Mouse (Mus musculus) intestine, embryonic 16.5 days (tissue): ENCODE results near the gene Acyp2. TPM values are rescaled to one million over a fixed set of nuclear protein-coding genes. Genes with fewer than 3 reads are reported as not detected.
A peak's percentile ranks its signal among the peaks of the same experiment; 100 is the strongest.

Experiments
- ATAC-seq: fragments of 200-750 bp; cut with Nextera tagmentation; 2 replicates; pipeline ENCODE4 v1.8.0; 2017; ENCODE audit warnings: moderate TSS enrichment, moderate library complexity
- H3K27ac ChIP-seq: fragments of 300-500 bp; sonication (generic); 2 replicates; pipeline ENCODE4 v1.5.1; 2014; ENCODE audit warnings: mild to moderate bottlenecking, low read length
- H3K27me3 ChIP-seq: fragments of 300-500 bp; sonication (generic); replicated peaks from 2 replicates; pipeline ENCODE4 v1.6.1; 2014; ENCODE audit warnings: low read length, control low read depth, mixed read lengths; ENCODE audit not compliant: control insufficient read depth, insufficient read depth
- H3K36me3 ChIP-seq: fragments of 300-500 bp; sonication (generic); 2 replicates; pipeline ENCODE4 v1.6.1; 2014; ENCODE audit warnings: low read length, control low read depth; ENCODE audit not compliant: control insufficient read depth, insufficient read depth
- H3K4me1 ChIP-seq: fragments of 300-500 bp; sonication (generic); 2 replicates; pipeline ENCODE4 v1.6.1; 2014; ENCODE audit warnings: low read length, control low read depth, mixed read lengths; ENCODE audit not compliant: control insufficient read depth, insufficient read depth
- H3K4me2 ChIP-seq: fragments of 300-500 bp; sonication (generic); 2 replicates; pipeline ENCODE4 v1.6.1; 2014; ENCODE audit warnings: low read depth, low read length, control low read depth
- H3K4me3 ChIP-seq: fragments of 300-500 bp; sonication (generic); 2 replicates; pipeline ENCODE4 v1.5.1; 2014; ENCODE audit warnings: mild to moderate bottlenecking, low read length
- H3K9ac ChIP-seq: fragments of 300-500 bp; sonication (generic); 2 replicates; pipeline ENCODE4 v1.6.1; 2014; ENCODE audit warnings: low read depth, low read length
- H3K9me3 ChIP-seq: fragments of 300-500 bp; sonication (generic); 2 replicates; pipeline ENCODE4 v1.6.1; 2016; ENCODE audit warnings: low read length, control low read depth; ENCODE audit not compliant: control insufficient read depth
- WGBS: fragments of 180-500 bp; shearing (Covaris S2); extraction: QIAGEN DNeasy Blood & Tissue Kit; methylation state at CpG from one replicate; pipeline ENCODE4 v1.1.7; 2014; 5-methylcytosine and 5-hydroxymethylcytosine counted together
- polyA plus RNA-seq: library from polyadenylated mRNA; unstranded; fragments of >200 nt; fragmentation: Nextera tagmentation; extraction: Ambion mirVana; gene quantifications from 2 replicates; pipeline ENCODE4 v1.2.1, GENCODE M21; 2015

Acyp2 gene
- 6.4 and 7.9 TPM in 2 replicates for polyA plus RNA-seq

- ATAC-seq, result peak; percentile 99
- Histone ChIP-seq H3K27me3 (no peaks in the 10 kb centered on the region), H3K4me3 (peak within 1 kb of the TSS; percentile 73), H3K36me3 (no peaks in the 10 kb centered on the region), H3K9ac (peak within 1 kb of the TSS; percentile 88), H3K27ac (peak within 1 kb of the TSS; percentile 73), H3K4me2 (peak within 1 kb of the TSS; percentile 81), H3K4me1 (no peaks in the 10 kb centered on the region), H3K9me3 (no peaks in the 10 kb centered on the region)
- WGBS, result under 1% methylated on average over 40 of the region's 40 CpGs
Measured at GRCm38 (mm10) chr11:30649001-30649637, at the start of gene Acyp2. TSS of gene Acyp2 (minus strand) at chr11:30649587.

- no peaks in the 10 kb centered on the region for H3K36me3 ChIP-seq
- H3K27me3 ChIP-seq, result no peaks in the 10 kb centered on the region
- no peaks in the 10 kb centered on the region for H3K9me3 ChIP-seq
- no peak for ATAC-seq
- H3K9ac ChIP-seq, result no peak overlapping the region
- WGBS, result 83% methylated on average over 1 of the region's 1 CpGs
- H3K4me1 ChIP-seq, result no peaks in the 10 kb centered on the region
- no peak overlapping the region for H3K4me2 ChIP-seq
- H3K27ac ChIP-seq, result no peak overlapping the region
- H3K4me3 ChIP-seq, result no peak overlapping the region
Measured at GRCm38 (mm10) chr11:30689421-30689820, 40.0 kb upstream of the Acyp2 start.

GRCm38 (mm10) chr11:30676086-30676485, 26.7 kb upstream of the Acyp2 start:
- H3K4me2 ChIP-seq, result no peak overlapping the region
- no peaks in the 10 kb centered on the region for H3K27me3 ChIP-seq
- no peak overlapping the region for H3K9ac ChIP-seq
- no peak for ATAC-seq
- 76% methylated on average over 1 of the region's 1 CpGs for WGBS
- H3K4me1 ChIP-seq, result no peaks in the 10 kb centered on the region
- H3K27ac ChIP-seq, result no peak overlapping the region
- H3K4me3 ChIP-seq, result no peak overlapping the region
- no peaks in the 10 kb centered on the region for H3K36me3 ChIP-seq
- H3K9me3 ChIP-seq, result no peaks in the 10 kb centered on the region

- no peaks in the 10 kb centered on the region for H3K9me3 ChIP-seq
- no peak for ATAC-seq
Measured at GRCm38 (mm10) chr11:30672719-30673118, 23.3 kb upstream of the Acyp2 start.

GRCm38 (mm10) chr11:30663001-30663400, 13.6 kb upstream of the Acyp2 start:
- Histone ChIP-seq H3K36me3 (no peaks in the 10 kb centered on the region), H3K27ac (no peak overlapping the region), H3K4me1 (no peaks in the 10 kb centered on the region), H3K9ac (no peak overlapping the region), H3K4me3 (no peak overlapping the region), H3K4me2 (no peak overlapping the region), H3K27me3 (no peaks in the 10 kb centered on the region), H3K9me3 (no peaks in the 10 kb centered on the region)
- 79% methylated on average over 3 of the region's 3 CpGs for WGBS
- ATAC-seq, result no peak

More at GRCm38 (mm10) chr11:30672719-30673118, 23.3 kb upstream of the Acyp2 start:
- no peak overlapping the region for H3K4me3 ChIP-seq
- H3K27me3 ChIP-seq, result no peaks in the 10 kb centered on the region
- no peak overlapping the region for H3K9ac ChIP-seq
- H3K27ac ChIP-seq, result no peak overlapping the region
- no peak overlapping the region for H3K4me2 ChIP-seq
- H3K36me3 ChIP-seq, result no peaks in the 10 kb centered on the region
- no peaks in the 10 kb centered on the region for H3K4me1 ChIP-seq
- 42% methylated on average over 1 of the region's 1 CpGs for WGBS

- H3K27me3 ChIP-seq, result no peaks in the 10 kb centered on the region
- 86% methylated on average over 2 of the region's 2 CpGs for WGBS
- no peak overlapping the region for H3K4me3 ChIP-seq
- no peaks in the 10 kb centered on the region for H3K4me1 ChIP-seq
- ATAC-seq, result no peak
- H3K9ac ChIP-seq, result no peak overlapping the region
- H3K9me3 ChIP-seq, result no peaks in the 10 kb centered on the region
- no peak overlapping the region for H3K4me2 ChIP-seq
- no peak overlapping the region for H3K27ac ChIP-seq
- no peaks in the 10 kb centered on the region for H3K36me3 ChIP-seq
Measured at GRCm38 (mm10) chr11:30662591-30662990, 13.2 kb upstream of the Acyp2 start.

- H3K27me3 ChIP-seq, result no peaks in the 10 kb centered on the region
- peak; percentile 46; the same call in 1 of the 2 replicates for ATAC-seq
- 39% methylated on average over 2 of the region's 2 CpGs for WGBS
Measured at GRCm38 (mm10) chr11:30657069-30657468, 7.7 kb upstream of the Acyp2 start.

GRCm38 (mm10) chr11:30656060-30656459, 6.7 kb upstream of the Acyp2 start:
- Histone ChIP-seq H3K4me1 (no peaks in the 10 kb centered on the region), H3K9me3 (no peaks in the 10 kb centered on the region), H3K4me2 (no peak overlapping the region), H3K36me3 (no peaks in the 10 kb centered on the region), H3K9ac (no peak overlapping the region), H3K27me3 (no peaks in the 10 kb centered on the region), H3K4me3 (no peak overlapping the region), H3K27ac (no peak overlapping the region)
- ATAC-seq, result no peak
- 91% methylated on average over 4 of the region's 4 CpGs for WGBS

More at GRCm38 (mm10) chr11:30657069-30657468, 7.7 kb upstream of the Acyp2 start:
- Histone ChIP-seq H3K9me3 (no peaks in the 10 kb centered on the region), H3K4me2 (no peak overlapping the region), H3K27ac (no peak overlapping the region), H3K4me1 (no peaks in the 10 kb centered on the region), H3K36me3 (no peaks in the 10 kb centered on the region), H3K4me3 (no peak overlapping the region), H3K9ac (no peak overlapping the region)

- Histone ChIP-seq H3K27me3 (no peaks in the 10 kb centered on the region), H3K4me1 (no peaks in the 10 kb centered on the region), H3K27ac (no peak overlapping the region), H3K4me2 (no peak overlapping the region), H3K4me3 (no peak overlapping the region), H3K9me3 (no peaks in the 10 kb centered on the region), H3K36me3 (no peaks in the 10 kb centered on the region), H3K9ac (no peak overlapping the region)
- ATAC-seq, result no peak
- WGBS, result 82% methylated on average over 1 of the region's 1 CpGs
Measured at GRCm38 (mm10) chr11:30650416-30650815, 1.0 kb upstream of the Acyp2 start.

GRCm38 (mm10) chr11:30635674-30636073, 13.7 kb downstream of the Acyp2 start:
- Histone ChIP-seq H3K4me3 (no peak overlapping the region), H3K27ac (no peak overlapping the region), H3K27me3 (no peaks in the 10 kb centered on the region), H3K9me3 (no peaks in the 10 kb centered on the region), H3K9ac (no peak overlapping the region), H3K36me3 (no peaks in the 10 kb centered on the region), H3K4me1 (no peaks in the 10 kb centered on the region), H3K4me2 (no peak overlapping the region)
- WGBS, result 96% methylated on average over 1 of the region's 1 CpGs
- no peak for ATAC-seq
